Mouse (Mus musculus) C2C12 (cell line): ENCODE results near the gene Aimp2.

ENCODE experiments used
- CTCF ChIP-seq: IDR thresholded peaks from one replicate; pipeline ENCODE4 v1.5.1; 2011; ENCODE audit not compliant: control insufficient read depth, insufficient read depth, insufficient read length
- MAX ChIP-seq: IDR thresholded peaks from one replicate; pipeline ENCODE4 v1.6.1; 2011; ENCODE audit warnings: mild to moderate bottlenecking, control low read depth
- MYOD1 ChIP-seq: IDR thresholded peaks from one replicate; pipeline ENCODE4 v1.6.1; 2011; ENCODE audit warnings: low read depth; ENCODE audit not compliant: control insufficient read depth, insufficient read length
- MYOG ChIP-seq: IDR thresholded peaks from one replicate; pipeline ENCODE4 v1.6.1; 2011; ENCODE audit not compliant: control insufficient read depth, insufficient read length; ENCODE audit errors: extremely low read depth
- USF1 ChIP-seq: IDR thresholded peaks from one replicate; pipeline ENCODE4 v1.6.1; 2011; ENCODE audit warnings: low read depth, mild to moderate bottlenecking, control low read depth, moderate library complexity

DNA sequence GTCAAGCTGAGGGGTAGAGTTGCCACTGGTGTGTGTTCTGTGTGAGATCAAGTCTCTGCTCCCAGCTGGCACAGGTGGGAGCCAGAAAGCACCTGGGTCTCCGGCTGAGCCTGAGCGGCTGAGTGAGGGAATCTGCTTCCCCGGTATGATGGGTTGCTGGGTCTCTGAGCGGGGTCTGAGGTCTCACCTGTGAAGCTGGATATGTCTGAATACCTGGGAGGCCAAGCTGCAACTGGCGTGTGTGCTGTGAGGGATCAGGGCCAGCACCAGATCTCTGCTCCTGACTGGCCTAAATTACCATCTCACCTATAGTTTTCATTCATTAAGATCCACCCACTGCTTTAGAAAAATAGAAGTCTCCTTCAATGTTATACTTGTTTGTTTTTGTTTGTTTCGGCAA is 47.5 kb upstream of the Aimp2 start:
- TF ChIP-seq CTCF (no peak), MYOD1 (no peak), MYOG (no peak), MAX (no peak), USF1 (no peak)
